Mouse (Mus musculus): ENCODE measurements around the gene Mrpl54. TPM values are rescaled to one million over a fixed set of nuclear protein-coding genes. Genes with fewer than 3 reads are reported as not detected.
A peak's percentile ranks its signal among the peaks of the same experiment; 100 is the strongest.

The Mrpl54 gene
- polyA plus RNA-seq, 1 experiment from 2014 or later: 110 TPM

DNA sequence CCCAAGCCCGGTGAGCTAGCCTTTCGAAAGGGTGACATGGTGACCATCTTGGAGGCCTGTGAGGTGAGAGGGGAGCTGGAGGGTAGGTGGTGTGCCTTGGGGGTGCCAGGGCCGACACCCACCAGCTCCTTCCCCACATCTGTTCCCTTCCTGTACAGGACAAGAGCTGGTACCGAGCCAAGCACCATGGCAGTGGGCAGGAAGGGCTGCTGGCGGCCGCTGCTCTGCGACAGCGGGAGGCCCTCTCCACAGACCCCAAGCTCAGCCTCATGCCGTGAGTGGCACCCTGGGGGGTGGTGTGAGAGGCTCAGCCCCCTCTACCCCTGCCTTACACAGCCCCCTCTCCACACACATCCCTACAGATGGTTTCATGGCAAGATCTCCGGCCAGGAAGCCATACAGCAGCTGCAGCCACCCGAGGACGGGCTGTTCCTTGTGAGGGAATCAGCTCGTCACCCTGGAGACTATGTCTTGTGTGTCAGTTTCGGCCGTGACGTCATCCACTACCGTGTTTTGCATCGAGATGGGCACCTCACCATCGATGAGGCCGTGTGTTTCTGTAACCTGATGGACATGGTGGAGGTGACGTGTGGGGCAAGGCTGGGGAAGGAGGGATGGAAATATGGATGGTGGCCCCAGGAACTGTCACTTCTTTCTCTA lies 7.4 kb downstream of the Mrpl54 start:
- Histone ChIP-seq H3K4me1 (ENCODE audit: insufficient read depth) (peaks cover 5% of the 10 kb centered on the region; the same call in 1 of the 2 replicates), H3K9ac (replicated peaks) (no peak overlapping the region), H3K4me2 (ENCODE audit: low read depth, low read length) (no peak overlapping the region), H3K4me3 (ENCODE audit: low read depth, low read length) (no peak overlapping the region), H3K27me3 (ENCODE audit: insufficient read depth, low read length) (peaks cover 31% of the 10 kb centered on the region), H3K27ac (ENCODE audit: low read depth) (no peak overlapping the region), H3K36me3 (replicated peaks; ENCODE audit: insufficient read depth, low read length) (peaks cover 12% of the 10 kb centered on the region), H3K9me3 (ENCODE audit: low read length) (peaks cover 7% of the 10 kb centered on the region)
- TF ChIP-seq EP300 (IDR thresholded peaks at IDR 0.05; ENCODE audit: low read depth) (no peak), CTCF (IDR thresholded peaks at IDR 0.05; ENCODE audit: low read depth) (no peak)
- 56% methylated on average over 21 of the region's 21 CpGs for WGBS (ENCODE audit: insufficient replicate concordance)
- DNase-seq (no peak), ATAC-seq (no peak)

DNA sequence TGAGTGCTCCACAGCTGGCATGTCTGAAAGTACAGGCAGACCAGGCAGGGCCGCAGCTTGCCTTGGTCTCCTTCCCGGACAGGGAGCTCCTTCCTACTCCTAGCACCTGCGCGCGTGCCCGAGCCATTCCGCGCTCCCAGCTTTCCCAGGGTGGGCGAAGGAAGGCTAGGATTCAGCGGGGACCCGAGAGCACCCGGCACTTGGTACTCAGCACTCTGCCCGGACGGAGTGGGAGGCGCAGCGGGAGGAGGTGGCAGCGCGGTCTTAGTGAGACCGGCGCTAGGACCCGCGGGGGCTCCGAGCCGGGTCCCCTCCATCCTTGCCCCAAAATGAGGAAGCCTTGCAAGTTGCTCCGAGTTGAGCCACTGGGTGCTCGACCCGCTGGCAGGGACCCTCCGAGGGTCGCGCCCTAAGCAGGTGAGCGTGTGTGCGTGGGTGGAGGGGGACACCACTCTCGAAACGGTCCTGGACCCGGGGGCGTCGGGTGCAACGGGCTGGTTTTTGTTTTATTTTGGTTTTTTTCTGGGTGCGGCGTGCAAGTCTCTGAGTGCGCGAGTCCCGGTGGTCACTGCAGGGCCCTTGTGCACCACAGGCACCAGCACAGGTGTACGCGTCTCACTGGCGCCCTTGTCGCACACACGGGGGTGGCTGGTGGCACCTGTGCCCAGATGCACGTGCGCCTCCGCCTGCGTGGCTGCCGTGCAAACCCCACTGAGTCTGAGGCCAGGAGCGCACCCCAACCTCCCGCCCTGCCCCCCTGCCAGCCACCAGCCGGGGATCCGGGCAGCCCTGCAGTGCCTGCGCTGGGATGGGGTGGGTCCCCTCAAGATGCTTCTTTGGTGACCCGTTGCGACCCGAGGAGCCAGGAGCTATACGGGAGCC lies 9.3 kb downstream of the Mrpl54 start:
- 2% methylated on average over 62 of the region's 62 CpGs for WGBS (ENCODE audit: insufficient replicate concordance)
- Histone ChIP-seq H3K36me3 (replicated peaks; ENCODE audit: insufficient read depth, low read length) (0 out of 2 replicates have a peak, but pooled peaks cover under 1% of the 10 kb centered on the region), H3K4me3 (ENCODE audit: low read depth, low read length) (peak overlapping the region; percentile 33), H3K27me3 (ENCODE audit: insufficient read depth, low read length) (peaks cover 46% of the 10 kb centered on the region), H3K9me3 (ENCODE audit: low read length) (peaks cover 7% of the 10 kb centered on the region), H3K27ac (ENCODE audit: low read depth) (no peak overlapping the region), H3K4me1 (ENCODE audit: insufficient read depth) (peaks cover 5% of the 10 kb centered on the region; the same call in 1 of the 2 replicates), H3K4me2 (ENCODE audit: low read depth, low read length) (peak overlapping the region; percentile 69), H3K9ac (replicated peaks) (0 out of 2 replicates have a peak overlapping the region, but pooled peaks have one; percentile 22)
- ATAC-seq (peak; percentile 12; the same call in 1 of the 2 replicates), DNase-seq (no peak)
- TF ChIP-seq CTCF (IDR thresholded peaks at IDR 0.05; ENCODE audit: low read depth): no peak
- TF ChIP-seq EP300 (IDR thresholded peaks at IDR 0.05; ENCODE audit: low read depth): no peak

DNA sequence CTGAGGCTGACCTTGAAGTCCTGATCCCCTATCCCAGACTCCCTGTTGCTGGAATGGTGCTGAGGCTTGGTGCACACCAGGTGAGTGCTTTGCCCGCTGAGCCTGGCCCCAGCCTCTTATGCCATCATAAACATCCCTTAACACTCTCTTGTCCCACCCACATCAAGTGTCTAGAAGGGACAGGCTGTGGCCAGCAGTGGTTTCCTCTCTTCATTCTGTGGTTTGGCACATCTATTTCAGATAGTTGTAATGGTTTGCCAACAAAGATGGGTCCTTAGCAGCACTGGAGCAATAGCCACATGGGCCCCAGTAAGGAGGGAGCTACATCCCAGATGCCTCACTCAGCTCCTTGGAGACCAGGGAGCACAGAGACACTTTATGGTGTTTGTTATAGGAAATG lies 11.8 kb downstream of the Mrpl54 start:
- TF ChIP-seq EP300 (IDR thresholded peaks at IDR 0.05; ENCODE audit: low read depth): no peak
- no peak for TF ChIP-seq CTCF (IDR thresholded peaks at IDR 0.05; ENCODE audit: low read depth)

DNA sequence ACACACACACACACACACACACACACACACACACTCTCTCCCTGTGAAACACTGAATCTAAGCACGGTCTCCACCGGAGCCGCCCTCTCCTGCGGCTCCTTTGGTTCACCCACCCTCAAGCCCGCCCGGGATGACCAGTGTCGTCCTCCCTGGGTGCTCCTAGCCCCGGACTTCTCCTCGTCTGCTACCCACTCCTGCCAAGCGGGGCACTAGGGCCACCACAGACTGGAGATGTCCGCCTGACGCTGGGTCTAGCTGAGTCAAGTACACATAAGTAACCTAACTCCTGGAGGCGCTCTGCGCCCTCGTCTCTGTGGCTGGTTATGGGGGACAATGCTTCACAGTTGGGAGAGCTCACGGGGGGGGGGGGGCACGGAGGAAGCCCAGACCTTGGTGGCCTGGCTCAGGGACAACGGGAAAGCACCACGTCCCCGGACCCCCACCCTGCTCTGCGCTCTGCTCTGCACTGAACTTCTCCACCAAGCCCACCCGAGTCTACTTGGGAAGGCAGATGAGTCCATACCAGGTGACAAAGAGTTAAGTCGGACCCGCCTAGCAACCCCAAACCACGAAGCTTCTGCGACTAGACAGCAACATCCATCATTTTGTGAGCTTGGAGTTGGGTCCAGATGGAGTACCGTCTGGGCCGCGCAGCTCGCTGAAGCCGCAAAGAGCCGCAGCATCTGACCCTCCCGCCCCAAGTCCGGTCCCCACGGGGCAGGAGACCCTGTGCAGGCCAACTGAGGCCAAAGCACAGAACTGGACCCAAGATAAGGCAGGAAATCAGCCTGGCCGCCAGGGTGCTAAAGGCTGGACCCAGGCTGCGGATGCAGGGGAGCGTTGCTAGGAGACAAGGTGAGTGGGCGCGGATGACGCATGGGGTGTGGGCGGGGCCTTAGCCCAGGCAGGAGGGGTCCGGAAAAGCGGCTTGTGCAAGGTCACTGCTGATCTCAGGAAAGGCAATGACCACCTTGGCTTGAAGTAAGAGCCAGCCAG lies 14.0 kb downstream of the Mrpl54 start, which contains the start of gene Matk:
Gene Matk (plus strand): TSS at position 512 of the 996 bp plus-strand sequence.
- no peak within 1 kb of the TSS for H3K9ac ChIP-seq (replicated peaks)
- TF ChIP-seq CTCF (IDR thresholded peaks at IDR 0.05; ENCODE audit: low read depth): no peak
- TF ChIP-seq EP300 (IDR thresholded peaks at IDR 0.05; ENCODE audit: low read depth): no peak
- H3K4me1 ChIP-seq (ENCODE audit: insufficient read depth): peaks cover 21% of the 10 kb centered on the region
- H3K27me3 ChIP-seq (ENCODE audit: insufficient read depth, low read length): peaks cover 39% of the 10 kb centered on the region
- no peaks in the 10 kb centered on the region for H3K36me3 ChIP-seq (replicated peaks; ENCODE audit: insufficient read depth, low read length)
- no peak for DNase-seq
- no peak for ATAC-seq
- H3K27ac ChIP-seq (ENCODE audit: low read depth): no peak within 1 kb of the TSS
- no peaks in the 10 kb centered on the region for H3K9me3 ChIP-seq (ENCODE audit: low read length)
- 11% methylated on average over 43 of the region's 44 CpGs for WGBS (ENCODE audit: insufficient replicate concordance)
- H3K4me2 ChIP-seq (ENCODE audit: low read depth, low read length): no peak within 1 kb of the TSS
- H3K4me3 ChIP-seq (ENCODE audit: low read depth, low read length): no peak within 1 kb of the TSS

More for the DNA sequence above, 11.8 kb downstream of the Mrpl54 start:
- no peak overlapping the region for H3K27ac ChIP-seq (ENCODE audit: low read depth)
- H3K4me2 ChIP-seq (ENCODE audit: low read depth, low read length): no peak overlapping the region
- H3K4me1 ChIP-seq (ENCODE audit: insufficient read depth): peaks cover 12% of the 10 kb centered on the region
- DNase-seq (no peak), ATAC-seq (no peak)
- no peaks in the 10 kb centered on the region for H3K9me3 ChIP-seq (ENCODE audit: low read length)
- H3K27me3 ChIP-seq (ENCODE audit: insufficient read depth, low read length): peaks cover 54% of the 10 kb centered on the region
- H3K4me3 ChIP-seq (ENCODE audit: low read depth, low read length): no peak overlapping the region
- H3K9ac ChIP-seq (replicated peaks): no peak overlapping the region
- 18% methylated on average over 1 of the region's 1 CpGs for WGBS (ENCODE audit: insufficient replicate concordance)
- H3K36me3 ChIP-seq (replicated peaks; ENCODE audit: insufficient read depth, low read length): no peaks in the 10 kb centered on the region

DNA sequence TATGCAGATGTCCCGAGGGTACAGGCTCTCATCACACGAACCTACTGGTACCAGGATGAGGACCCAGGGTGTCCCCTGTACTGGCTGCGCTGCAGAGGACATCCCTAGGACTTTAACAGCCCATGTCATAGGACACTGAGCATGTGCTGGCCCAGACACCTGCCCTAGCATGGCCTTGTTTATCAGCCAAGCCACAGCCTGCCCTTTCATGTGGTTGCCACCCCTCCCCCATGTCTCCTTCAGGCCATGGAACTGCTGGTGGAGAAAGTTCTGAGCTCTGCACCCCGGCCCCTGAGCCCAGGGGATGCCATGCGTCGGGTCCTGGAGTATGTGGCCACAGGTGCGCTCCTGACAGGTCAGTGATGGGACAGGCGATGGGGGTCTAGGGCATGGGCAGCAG lies 17.3 kb downstream of the Mrpl54 start:
- Histone ChIP-seq H3K27me3 (ENCODE audit: insufficient read depth, low read length) (peaks cover 24% of the 10 kb centered on the region), H3K9me3 (ENCODE audit: low read length) (no peaks in the 10 kb centered on the region), H3K4me1 (ENCODE audit: insufficient read depth) (peaks cover 17% of the 10 kb centered on the region), H3K9ac (replicated peaks) (no peak overlapping the region), H3K27ac (ENCODE audit: low read depth) (no peak overlapping the region), H3K4me3 (ENCODE audit: low read depth, low read length) (no peak overlapping the region), H3K36me3 (replicated peaks; ENCODE audit: insufficient read depth, low read length) (no peaks in the 10 kb centered on the region), H3K4me2 (ENCODE audit: low read depth, low read length) (no peak overlapping the region)
- 67% methylated on average over 8 of the region's 8 CpGs for WGBS (ENCODE audit: insufficient replicate concordance)
- DNase-seq (no peak), ATAC-seq (peak; percentile 8; the same call in 1 of the 2 replicates)
- TF ChIP-seq EP300 (IDR thresholded peaks at IDR 0.05; ENCODE audit: low read depth): no peak
- TF ChIP-seq CTCF (IDR thresholded peaks at IDR 0.05; ENCODE audit: low read depth): no peak
